Mouse (Mus musculus) C2C12 (cell line): ENCODE data around the gene Tnni2. TPM values are rescaled to one million over a fixed set of nuclear protein-coding genes. Genes with fewer than 3 reads are reported as not detected.

ENCODE experiments used
- H3K27me3 ChIP-seq: one replicate; pipeline ENCODE4 v1.6.1; 2011; ENCODE audit not compliant: control insufficient read depth, insufficient read depth, insufficient read length
- H3K36me3 ChIP-seq: one replicate; pipeline ENCODE4 v1.6.1; 2011; ENCODE audit not compliant: control insufficient read depth, insufficient read depth
- H3K4me3 ChIP-seq: one replicate; pipeline ENCODE4 v1.5.1; 2011; ENCODE audit warnings: mild to moderate bottlenecking, control low read depth; ENCODE audit not compliant: poor library complexity, insufficient read depth, severe bottlenecking
- H3K79me2 ChIP-seq: one replicate; pipeline ENCODE4 v1.6.1; 2011; ENCODE audit not compliant: control insufficient read depth, insufficient read depth
- H3K79me3 ChIP-seq: one replicate; pipeline ENCODE4 v1.6.1; 2011; ENCODE audit warnings: low read depth, control low read depth
- H3ac ChIP-seq: one replicate; pipeline ENCODE3; 2011; ENCODE audit warnings: low read depth; ENCODE audit not compliant: control insufficient read depth, insufficient read length
- CEBPB ChIP-seq: IDR thresholded peaks from one replicate; pipeline ENCODE4 v1.6.1; 2011; ENCODE audit warnings: low read depth, mild to moderate bottlenecking, control low read depth, moderate library complexity
- CTCF ChIP-seq: IDR thresholded peaks from one replicate; pipeline ENCODE4 v1.5.1; 2011; ENCODE audit not compliant: control insufficient read depth, insufficient read depth, insufficient read length
- FOSL1 ChIP-seq: IDR thresholded peaks from one replicate; pipeline ENCODE4 v1.8.0; 2011; ENCODE audit warnings: mild to moderate bottlenecking, low read length; ENCODE audit not compliant: poor library complexity, insufficient read depth, severe bottlenecking
- MAX ChIP-seq: IDR thresholded peaks from one replicate; pipeline ENCODE4 v1.6.1; 2011; ENCODE audit warnings: mild to moderate bottlenecking, control low read depth
- MYOD1 ChIP-seq: IDR thresholded peaks from one replicate; pipeline ENCODE4 v1.6.1; 2011; ENCODE audit warnings: low read depth; ENCODE audit not compliant: control insufficient read depth, insufficient read length
- MYOG ChIP-seq: IDR thresholded peaks from one replicate; pipeline ENCODE4 v1.6.1; 2011; ENCODE audit not compliant: control insufficient read depth, insufficient read length; ENCODE audit errors: extremely low read depth
- USF1 ChIP-seq: IDR thresholded peaks from one replicate; pipeline ENCODE4 v1.6.1; 2011; ENCODE audit warnings: low read depth, mild to moderate bottlenecking, control low read depth, moderate library complexity
- polyA plus RNA-seq: library from polyadenylated mRNA; unstranded; fragments of >200 nt; fragmentation: generic; extraction: Trizol; gene quantifications from one replicate; pipeline ENCODE4 v1.2.1, GENCODE M21; 2012; ENCODE audit warnings: missing spikeins

The Tnni2 gene
- polyA plus RNA-seq, 1 experiment: 7.5 TPM

DNA sequence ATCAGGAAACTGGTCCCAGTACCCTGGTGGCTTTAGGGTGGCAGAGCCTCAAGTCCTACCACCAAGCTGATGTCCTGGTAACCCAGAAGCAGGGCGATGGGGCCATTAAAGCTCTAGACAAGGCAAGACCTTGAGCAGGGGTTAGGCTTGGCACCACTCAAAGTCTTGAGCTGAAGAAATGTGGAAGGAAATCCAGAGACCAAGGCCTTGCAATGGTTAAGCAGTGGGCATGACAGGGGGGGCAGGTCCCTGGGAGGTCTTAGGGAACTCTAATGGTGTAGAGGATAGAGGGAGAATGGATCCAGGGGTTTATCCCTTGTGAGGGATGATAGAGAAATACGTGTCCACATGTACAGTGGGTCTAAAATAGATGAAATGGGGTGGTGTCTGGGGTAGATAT lies 31.9 kb downstream of the Tnni2 start:
- peaks cover 68% of the 10 kb centered on the region for H3K79me2 ChIP-seq
- peaks cover 30% of the 10 kb centered on the region for H3K79me3 ChIP-seq
- no peaks in the 10 kb centered on the region for H3K36me3 ChIP-seq
- no peaks in the 10 kb centered on the region for H3K27me3 ChIP-seq
- no peak overlapping the region for H3ac ChIP-seq
- H3K4me3 ChIP-seq: no peak overlapping the region
- no peak for TF ChIP-seq USF1
- TF ChIP-seq CEBPB: no peak
- TF ChIP-seq MAX: no peak
- no peak for TF ChIP-seq CTCF
- TF ChIP-seq MYOG: no peak
- TF ChIP-seq MYOD1: no peak
- no peak for TF ChIP-seq FOSL1

DNA sequence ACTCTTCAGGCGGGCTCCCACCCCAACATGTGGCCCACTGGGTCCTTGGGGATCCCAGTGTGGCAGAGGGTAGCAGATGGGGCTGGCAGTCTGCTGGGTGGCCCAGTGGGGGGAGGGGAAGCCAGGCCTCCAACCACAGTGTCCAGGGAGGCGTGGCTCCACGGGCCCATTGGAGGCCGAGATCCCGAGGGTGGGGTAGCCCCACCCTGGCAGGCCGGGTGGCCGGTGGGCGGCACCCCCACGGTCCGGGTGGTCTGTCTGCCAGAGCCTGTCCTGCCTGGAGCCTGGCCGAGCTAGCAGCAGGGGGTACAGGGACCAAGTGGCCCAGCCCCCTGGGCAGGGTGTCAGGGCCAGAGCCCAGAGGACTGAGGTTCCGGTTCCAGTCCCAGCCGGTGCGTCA lies 33.2 kb downstream of the Tnni2 start:
- H3K27me3 ChIP-seq: no peaks in the 10 kb centered on the region
- H3K79me2 ChIP-seq: peaks cover 68% of the 10 kb centered on the region
- peaks cover 4% of the 10 kb centered on the region for H3K36me3 ChIP-seq
- peak overlapping the region; percentile 59 for H3ac ChIP-seq
- TF ChIP-seq CTCF (no peak), MAX (no peak), USF1 (no peak), CEBPB (no peak), FOSL1 (no peak), MYOG (no peak), MYOD1 (no peak)
- peak overlapping the region; percentile 23 for H3K4me3 ChIP-seq
- peaks cover 31% of the 10 kb centered on the region for H3K79me3 ChIP-seq

DNA sequence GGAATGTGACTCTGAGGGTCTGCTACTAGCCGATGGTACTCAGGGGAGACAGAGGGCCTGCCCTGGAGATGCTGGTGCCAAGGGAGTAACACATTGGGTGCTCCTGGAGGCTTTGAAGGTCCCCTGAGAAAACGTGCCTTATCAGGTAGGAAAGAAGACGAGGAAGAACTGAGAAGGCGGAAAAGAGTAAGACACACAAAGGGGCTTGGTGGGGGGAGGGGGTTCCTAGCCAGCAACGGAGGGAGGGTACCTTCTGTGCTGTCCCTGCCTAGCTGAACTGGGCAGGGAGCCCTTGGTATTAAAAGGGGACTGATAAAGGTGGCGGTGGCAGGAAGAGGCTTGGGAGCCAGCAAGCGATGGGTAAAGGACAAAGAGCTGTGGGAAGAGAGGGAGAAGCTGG lies 34.0 kb downstream of the Tnni2 start:
- Histone ChIP-seq H3ac (peak overlapping the region; percentile 59), H3K79me2 (peaks cover 68% of the 10 kb centered on the region), H3K36me3 (peaks cover 9% of the 10 kb centered on the region), H3K79me3 (peaks cover 31% of the 10 kb centered on the region), H3K4me3 (peak overlapping the region; percentile 23), H3K27me3 (no peaks in the 10 kb centered on the region)
- TF ChIP-seq USF1 (no peak), FOSL1 (no peak), MAX (no peak), CEBPB (no peak), MYOG (no peak)

DNA sequence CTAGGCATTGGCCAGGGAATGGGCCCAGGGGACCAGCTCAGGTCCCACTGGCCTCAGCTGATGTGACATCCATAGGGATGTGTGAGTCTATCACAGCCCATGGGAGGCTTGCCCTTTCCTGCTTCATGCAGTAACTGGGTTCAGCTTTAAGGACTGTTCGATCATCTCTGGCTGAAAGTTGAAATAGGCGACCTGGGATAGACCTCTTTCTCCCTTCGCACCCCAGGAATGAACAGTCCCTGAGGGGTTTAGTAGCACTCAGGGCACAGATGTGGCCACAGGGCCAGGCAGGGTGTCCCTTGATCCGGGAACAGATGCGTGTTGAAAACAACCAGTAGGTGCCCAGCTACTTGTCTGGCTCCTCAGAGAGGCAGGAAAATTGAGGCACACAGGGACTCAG lies 34.7 kb downstream of the Tnni2 start:
- no peaks in the 10 kb centered on the region for H3K27me3 ChIP-seq

DNA sequence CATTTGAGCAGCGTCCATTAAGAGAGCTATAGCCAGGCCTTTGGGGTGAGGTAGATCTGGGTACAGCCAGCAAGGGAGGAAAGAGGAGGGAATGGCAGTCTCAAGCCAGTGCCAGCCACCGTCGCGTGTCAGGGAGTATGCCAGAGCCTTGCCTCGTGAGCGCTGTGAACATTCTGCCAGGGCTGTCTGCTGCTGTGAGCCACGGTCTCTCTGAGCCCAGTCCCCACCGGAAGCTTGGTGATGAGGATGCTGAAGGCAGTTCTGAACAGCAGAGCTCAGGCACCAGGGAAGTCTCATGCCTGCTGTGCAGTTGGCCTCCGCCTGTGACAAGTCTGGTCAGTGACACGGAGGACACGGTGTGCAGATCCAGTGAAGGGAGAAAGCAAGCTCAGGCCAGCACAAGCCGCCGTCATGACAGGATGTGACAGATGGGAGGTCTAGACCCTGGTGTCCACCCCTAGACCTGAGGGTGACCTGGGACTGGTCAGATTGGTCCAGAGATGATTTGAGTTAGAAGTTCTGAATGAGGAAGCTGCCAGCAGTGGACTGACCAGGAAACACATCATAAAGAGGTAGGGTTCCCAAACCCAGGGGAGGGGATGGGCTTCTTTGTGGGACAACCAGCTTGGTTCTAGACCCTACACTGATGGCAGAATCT lies 35.3 kb downstream of the Tnni2 start:
- Histone ChIP-seq H3K79me2 (peaks cover 63% of the 10 kb centered on the region), H3K79me3 (peaks cover 32% of the 10 kb centered on the region), H3K4me3 (no peak overlapping the region), H3K36me3 (peaks cover 9% of the 10 kb centered on the region), H3K27me3 (no peaks in the 10 kb centered on the region), H3ac (peak overlapping the region; percentile 28)
- TF ChIP-seq USF1: no peak
- TF ChIP-seq MYOG: no peak
- no peak for TF ChIP-seq MYOD1
- no peak for TF ChIP-seq CTCF
- TF ChIP-seq MAX: no peak
- TF ChIP-seq FOSL1: no peak

More for the DNA sequence above, 34.7 kb downstream of the Tnni2 start:
- TF ChIP-seq USF1 (no peak), FOSL1 (no peak), CEBPB (no peak), CTCF (no peak)
- H3K79me3 ChIP-seq: peaks cover 32% of the 10 kb centered on the region
- peak overlapping the region; percentile 12 for H3ac ChIP-seq
- peak overlapping the region; percentile 23 for H3K4me3 ChIP-seq
- H3K79me2 ChIP-seq: peaks cover 68% of the 10 kb centered on the region
- H3K36me3 ChIP-seq: peaks cover 9% of the 10 kb centered on the region

DNA sequence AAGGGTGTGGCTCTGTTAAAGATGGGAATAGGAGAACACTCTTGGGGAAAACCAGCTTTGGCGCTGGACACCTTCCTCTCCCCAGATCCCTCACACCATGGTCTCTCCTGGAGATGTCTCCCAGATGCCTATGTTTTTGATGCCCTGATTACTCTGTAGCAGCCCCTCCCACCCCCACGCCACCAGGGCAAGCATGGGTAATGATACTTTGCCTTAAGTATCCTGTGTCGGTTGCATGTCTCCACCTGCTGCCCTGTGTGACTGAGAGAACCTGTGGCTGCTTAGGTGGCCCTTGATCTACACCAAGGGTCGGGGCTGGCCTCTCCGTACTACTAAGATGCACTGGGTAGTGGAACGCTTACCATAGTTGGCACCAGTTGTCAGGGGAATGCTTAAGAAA lies 36.4 kb downstream of the Tnni2 start:
- H3K79me2 ChIP-seq: peaks cover 52% of the 10 kb centered on the region
- peaks cover 9% of the 10 kb centered on the region for H3K36me3 ChIP-seq
- no peak overlapping the region for H3K4me3 ChIP-seq
- H3ac ChIP-seq: no peak overlapping the region
- no peaks in the 10 kb centered on the region for H3K27me3 ChIP-seq
- H3K79me3 ChIP-seq: peaks cover 27% of the 10 kb centered on the region
- no peak for TF ChIP-seq USF1
- no peak for TF ChIP-seq CTCF
- no peak for TF ChIP-seq MYOD1
- no peak for TF ChIP-seq FOSL1
- no peak for TF ChIP-seq CEBPB
- TF ChIP-seq MYOG: no peak
- TF ChIP-seq MAX: no peak
